Mouse (Mus musculus) urinary bladder, adult 18-20 months (tissue): Measurements from ENCODE around the gene Susd3.

Source experiments
- DNase-seq, 2 experiments: peaks; one replicate each; pipeline ENCODE4 v3.0.0; 2022; ENCODE audit warnings: low spot score in 2 of 2, mixed read lengths in 2 of 2

Susd3 gene

DNA sequence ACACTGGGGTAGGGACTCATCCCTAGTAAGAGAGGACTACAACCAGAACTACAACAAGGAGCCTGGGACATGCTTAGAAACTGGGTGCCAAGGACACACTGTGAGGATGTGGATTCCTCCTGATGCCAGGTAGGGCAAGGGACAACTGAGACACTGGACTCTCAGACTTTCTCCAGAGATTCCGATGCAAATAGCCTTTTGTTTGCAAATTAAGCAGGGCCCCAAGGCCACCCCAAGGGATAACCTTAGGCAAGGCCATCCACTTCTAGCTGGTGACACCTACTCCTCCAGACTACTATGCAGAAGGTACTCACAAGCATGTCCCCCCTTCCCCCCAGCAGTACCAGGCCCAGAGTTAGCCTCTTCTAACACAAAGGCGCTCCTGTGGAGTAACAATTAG, 1.9 kb downstream of the Susd3 start:
- DNase-seq = no peak

DNA sequence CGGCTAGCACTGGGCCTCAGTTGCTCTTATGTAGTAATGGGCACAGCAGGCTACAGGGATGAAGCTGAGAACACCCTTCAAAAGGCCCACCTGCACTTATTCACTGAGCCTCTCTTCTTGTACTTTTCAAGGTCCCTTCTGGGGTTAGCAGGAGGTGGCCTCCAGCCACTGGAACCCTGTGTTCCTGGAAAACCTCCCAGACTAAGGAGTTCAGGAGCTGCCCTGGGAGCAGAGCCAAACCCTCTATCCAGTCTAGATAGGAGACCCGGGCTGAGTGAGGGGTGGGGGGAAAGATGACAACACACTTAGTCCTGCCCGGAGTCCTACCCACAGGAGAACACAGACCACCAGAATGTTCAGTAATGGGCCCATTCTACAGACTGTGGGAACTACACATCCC, 2.5 kb downstream of the Susd3 start:
- no peak for DNase-seq

DNA sequence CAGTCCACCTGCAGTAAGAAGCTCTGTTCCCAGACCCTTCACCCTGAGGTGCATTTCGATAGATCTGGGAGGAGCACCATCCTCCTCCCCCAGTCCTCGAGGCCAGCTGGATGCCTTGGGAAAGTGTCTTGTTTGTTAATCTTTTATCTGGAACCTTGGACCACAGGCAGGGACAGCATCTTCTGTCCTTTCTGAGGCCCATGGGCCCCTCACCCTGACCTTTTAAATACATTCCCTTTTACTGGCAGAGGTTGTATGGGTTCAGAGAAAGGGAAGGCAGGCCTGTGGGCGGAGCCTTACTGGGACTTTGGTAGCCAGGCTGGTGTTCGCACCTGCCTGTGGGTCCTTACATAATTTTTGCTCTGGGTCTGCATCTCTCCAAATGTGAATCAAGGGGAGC, 3.3 kb downstream of the Susd3 start:
- no peak for DNase-seq

DNA sequence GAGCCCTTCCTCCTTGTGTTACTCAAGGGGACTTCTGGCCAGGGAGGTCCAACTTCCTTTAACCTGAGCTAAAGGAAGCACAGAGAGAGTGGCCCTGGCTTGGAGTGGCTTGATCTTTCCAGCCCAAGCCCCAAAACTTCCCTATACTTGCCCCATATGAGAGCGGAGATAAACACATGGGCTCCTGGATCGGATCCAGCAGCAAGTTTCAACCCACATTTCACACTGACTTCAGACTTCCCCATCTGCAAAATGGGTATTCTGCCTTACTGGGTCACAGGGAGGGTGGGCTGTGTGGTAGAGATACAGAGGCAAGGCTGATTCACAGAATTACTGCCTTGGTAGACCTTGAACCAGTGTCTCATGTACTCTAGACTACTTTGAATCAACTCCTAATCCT, 5.0 kb downstream of the Susd3 start:
- DNase-seq = no peak

DNA sequence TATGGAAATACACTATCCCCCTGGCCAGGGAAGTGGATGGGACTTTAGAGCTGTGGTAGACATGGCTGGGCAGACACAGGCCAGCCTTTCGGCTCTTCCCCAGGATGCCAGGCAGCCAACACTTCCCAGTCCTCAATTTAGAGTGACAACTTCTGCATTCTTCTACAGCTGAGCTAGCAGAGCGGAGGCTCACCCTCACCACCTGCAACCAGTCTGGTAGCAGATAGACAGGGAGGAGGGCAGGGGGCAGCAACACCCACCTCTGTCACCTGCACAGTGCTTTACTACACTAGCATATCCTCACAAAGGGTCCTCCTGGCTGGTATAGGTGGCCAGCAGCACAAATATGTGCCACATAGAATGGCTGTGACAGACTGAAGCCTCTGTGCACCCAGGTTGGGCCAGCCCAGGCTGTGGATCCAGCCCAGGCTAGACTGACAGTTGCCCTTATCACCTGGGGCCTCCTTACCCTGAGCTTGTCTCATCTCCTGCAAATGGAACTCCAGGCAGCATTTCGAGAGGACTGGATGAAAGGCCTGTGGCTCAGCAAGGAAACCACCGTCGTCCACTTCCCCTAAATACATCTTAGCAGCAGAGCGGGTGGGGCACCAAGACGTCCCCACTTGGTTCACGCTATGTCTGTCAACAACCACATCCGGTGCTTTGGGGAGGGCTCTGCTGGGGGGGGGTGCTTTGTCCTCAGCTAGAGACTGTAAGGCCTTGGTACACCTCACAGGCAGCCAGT, 6.0 kb downstream of the Susd3 start:
- no peak for DNase-seq

DNA sequence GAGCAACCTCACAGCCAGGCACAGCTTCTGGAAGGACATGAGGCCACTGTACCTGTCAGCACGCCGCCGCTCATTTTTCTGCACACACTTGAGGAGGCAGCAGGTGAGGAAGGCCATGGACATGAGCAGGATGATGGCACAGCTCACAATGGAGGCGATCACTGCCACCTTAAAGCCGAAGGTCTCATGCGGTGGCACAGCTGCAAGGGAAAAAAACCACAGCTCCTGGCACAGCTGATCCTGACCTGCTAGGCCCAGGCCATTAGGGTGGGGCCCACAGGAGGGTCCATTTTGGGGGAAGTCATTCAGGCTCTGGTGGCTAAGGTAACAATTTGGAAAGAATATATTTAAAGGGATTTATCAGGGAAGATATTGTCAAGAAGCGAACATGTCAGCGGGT, 9.8 kb downstream of the Susd3 start:
- no peak for DNase-seq

DNA sequence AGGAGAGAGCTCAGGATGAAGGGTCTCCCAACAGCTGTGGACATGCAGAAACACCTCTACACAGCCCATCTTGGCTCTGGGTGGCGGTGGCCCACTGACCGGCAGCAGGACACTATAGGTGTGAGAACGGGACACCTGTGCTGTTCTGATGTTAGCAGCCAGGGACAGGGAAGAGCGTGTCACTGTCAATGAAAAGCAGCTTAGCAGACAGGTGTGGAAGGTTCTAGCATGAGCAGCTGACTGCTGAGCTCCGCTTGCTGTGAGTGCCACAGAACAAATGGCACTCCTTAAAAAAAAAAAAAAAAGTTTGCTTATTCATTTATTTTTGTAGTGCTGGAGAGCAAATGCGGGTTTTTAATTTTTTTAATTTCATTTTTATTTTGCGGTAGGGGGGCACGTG, 10.9 kb downstream of the Susd3 start:
- DNase-seq = no peak

DNA sequence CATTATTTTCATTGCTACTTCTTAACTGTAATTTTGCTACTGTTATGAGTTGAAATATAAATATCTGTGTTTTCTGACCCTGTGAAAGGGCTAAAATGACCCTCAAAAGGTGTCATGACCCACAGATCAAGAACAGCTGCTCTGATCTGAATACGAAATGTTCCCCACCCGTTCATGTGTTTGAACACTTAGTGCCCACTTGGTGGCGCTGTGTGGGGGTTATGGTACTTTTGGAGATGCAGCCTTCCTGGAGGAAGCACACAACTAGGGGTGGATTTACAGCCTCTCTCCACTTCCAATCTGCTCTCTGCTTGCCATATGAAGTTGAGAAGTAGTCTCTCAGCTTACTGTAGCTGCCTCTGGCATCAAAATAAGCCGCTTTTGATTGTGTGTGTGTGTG, 13.8 kb downstream of the Susd3 start:
- DNase-seq = no peak

DNA sequence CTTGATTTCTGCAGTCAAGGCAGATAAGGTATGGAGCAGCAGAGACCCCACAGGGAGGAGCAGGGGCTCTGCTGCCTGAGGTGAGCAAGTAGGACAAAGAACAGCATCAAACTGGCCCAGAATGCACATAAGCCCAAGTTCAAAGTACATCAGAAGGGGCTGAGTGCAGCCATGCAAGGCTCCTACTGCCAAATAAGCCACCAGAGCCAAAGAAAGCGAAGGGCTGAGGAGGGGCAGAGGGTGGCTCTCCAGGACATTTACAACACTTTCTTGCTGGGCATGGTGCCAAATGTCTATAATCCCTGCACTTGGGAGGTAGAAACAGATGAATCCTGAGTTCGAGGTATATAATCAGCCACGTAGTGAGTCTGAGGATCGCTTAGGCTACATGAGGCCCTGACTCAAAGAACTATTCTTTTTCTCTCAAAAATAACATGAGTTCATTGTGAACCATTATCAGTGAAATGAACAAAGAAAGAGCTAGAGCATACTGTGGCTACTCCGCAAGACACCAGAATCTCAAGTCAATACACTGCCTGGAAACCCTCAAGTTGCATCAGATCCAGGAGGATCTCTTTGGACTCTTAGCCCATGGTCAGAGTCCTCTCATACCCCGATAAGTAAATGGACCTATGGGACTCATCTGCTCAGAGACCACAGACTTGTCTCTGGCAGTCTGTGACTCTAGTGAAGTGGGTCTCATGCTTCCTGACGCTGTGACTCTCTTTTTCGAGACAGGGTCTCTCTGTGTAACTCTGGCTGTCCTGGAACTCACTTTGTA, 14.5 kb downstream of the Susd3 start:
- no peak for DNase-seq

DNA sequence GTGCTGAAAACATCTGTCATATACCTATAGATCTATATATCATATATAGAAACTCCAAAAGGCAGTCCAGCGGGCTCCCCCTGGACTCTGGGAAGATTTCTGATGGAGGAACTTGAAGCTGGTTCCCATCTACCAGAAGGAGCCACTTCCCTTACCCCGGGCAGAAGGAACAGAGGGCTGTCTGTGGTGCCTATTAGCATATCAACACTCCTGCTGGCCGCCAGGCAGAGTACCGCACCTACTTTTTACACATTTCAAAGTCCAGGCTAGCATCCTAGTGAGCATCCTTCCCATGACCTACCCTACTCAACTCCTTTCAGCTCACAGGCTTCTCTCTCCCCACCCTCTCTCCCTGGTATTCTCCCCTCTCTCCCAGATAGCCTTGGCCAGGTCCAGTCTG, 22.9 kb downstream of the Susd3 start:
- DNase-seq = no peak

DNA sequence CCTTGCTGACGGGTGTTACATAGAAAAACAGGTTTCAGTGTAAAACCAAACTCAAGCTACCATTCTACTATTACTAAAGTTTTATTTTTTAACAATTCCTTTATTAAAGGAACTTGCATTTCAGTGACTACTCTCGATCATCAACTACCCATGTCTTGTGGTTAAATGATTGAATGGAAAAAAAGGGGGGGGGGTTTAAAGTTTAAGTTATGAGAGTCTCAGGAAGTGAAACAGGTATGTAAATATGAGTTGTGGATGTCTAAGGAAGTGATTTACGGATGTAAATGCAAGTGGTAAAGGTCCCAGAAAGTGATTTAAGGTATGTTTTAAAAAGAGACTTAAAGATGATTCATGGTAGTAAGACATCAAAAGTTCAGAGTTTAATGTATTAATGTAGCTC, 23.3 kb downstream of the Susd3 start:
- no peak for DNase-seq

DNA sequence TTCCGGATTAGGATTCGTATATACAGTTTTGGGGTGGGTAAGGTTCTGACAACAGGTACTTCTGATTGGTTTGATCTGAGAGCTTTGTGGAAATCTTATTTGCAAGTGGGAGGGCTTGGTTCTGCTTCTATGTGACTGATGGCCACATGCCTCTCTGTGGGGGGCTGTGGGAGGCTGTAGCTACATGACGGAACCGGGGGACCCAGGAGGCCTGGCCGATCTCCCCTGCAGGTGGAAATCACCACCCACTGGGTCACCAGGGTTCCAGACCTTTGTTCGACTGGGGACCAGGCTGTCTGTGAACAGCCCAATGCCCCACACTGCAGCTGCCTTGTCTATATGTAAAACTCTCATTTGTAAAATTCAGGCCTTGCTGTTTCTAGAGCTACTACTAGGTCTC, 23.8 kb downstream of the Susd3 start:
- no peak for DNase-seq

DNA sequence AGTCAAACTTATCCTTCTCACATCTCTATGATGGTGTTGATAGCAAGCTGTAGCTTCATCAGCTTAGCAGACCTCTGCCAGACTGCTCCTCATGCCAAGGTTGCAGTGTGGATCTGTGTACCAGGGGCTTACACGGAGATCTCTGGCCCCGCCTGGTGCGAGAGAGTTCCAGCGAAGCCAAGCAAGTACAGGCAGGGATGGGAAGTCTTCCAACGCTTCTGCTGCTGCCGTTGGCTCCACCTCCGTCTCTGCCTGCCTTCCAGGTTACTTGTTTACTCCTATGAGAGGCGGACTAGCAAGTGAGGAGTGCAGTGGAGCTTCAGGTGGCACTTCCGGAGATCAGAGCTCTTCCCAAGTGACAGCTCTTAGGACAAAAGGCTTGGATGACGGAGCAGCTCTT, 24.2 kb downstream of the Susd3 start:
- DNase-seq = no peak

DNA sequence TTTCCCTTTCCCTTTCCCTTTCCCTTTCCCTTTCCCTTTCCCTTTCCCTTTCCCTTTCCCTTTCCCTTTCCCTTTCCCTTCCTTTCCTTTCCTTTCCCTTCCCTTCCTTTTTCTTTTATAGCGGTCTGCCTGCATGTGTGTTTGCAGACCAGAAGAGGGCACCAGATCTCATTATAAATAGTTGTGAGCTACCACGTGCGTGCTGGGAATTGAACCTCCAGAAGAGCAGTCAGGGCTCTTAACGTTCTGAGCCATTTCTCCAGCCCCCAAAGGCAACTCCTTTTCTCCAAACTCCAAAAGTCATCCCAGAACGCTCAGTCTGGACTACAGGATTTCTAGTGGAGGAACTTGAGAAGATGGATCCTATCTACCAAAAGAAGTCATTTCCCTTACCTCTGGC, 27.6 kb downstream of the Susd3 start:
- DNase-seq = no peak

DNA sequence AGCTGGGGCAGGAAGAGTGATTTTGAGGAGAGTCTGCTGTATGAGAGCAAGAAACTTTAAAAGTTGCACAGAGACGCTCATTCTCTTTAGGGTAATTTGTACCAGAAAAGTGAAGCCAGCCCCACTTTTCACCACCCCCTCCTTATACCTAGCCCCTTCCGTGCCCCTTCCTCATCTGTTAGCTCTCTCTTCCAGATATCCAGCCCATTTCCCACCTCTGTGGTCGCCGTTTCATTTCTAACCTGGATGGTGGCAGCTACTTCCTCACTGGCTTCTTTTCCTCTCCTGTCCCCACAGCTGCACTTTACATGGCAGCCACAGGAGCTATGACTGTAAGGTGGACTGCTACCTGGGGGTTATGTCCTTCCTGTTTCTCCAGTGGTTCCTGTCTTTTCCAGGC, 29.1 kb downstream of the Susd3 start:
- no peak for DNase-seq

DNA sequence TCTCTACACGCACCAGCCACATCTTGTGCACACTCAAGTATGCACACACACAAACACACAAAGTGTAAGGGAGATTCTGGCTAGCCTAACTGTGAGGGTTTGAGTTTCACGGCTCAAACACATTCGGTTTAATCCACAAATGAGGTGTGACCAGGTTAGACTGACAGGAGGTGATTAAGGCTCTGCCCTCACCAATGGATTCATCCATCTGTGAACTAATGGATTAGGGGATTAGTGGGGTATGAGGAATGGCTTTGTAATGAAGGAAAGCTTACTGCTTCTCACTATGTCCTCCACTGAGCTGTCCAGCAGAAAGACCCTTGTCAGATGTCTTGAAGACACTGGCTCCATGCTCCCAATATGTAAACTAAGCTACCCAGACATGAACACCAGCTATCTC, 29.9 kb downstream of the Susd3 start:
- DNase-seq = no peak

DNA sequence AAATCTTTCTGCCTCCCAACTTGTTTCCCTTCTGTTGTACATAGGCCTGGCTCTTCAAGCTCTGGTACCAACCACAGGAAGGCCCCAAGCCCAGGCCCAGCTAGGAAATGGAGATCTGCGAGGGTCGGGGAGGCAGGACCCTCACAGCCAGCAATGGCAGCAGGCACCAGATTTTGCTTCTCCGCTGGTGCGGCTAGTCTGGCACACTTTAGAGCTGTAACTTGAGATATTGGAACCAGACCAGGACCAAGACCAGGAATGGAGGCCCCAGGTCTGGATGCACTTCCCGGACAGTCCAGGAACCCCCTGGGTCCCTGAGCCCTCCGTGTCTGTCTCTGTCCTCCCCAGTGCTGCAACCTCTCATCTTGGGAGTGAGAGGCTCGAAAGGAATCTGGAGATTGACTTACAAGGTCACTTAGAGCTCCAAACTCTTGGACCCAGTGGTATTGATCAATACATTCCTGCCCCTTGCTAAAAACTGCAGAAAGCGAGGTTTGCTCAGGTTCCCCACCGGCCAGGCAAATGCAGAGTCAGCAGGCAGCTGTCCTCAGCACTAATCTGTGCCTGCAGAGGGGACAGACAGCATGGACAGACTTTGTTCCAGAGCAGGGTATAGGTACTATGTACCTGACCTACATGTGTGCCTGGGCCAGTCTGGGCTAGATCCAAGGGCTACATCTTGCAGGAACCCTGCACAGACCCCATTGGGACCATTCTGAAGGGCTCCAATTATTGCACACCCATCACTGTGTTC, 31.5 kb downstream of the Susd3 start:
- no peak for DNase-seq

DNA sequence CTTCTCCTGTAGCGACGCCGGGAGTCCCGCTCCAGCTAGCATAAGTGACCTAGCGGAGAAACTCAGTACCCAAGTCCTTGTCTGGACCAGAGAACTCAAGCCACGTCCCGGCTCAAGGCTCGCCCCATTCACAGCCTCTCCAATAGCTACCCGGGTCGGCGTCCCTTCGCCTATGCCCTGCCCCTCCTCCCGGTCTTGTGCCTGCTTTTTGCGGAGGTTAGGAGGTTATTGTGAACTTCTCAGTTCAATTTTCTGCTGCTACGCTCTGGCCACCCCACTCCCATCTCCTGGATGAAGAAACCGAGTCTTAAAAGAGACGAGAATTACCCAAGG, 32.3 kb downstream of the Susd3 start:
- DNase-seq = peak in 1 of 2 experiments; percentile 93

DNA sequence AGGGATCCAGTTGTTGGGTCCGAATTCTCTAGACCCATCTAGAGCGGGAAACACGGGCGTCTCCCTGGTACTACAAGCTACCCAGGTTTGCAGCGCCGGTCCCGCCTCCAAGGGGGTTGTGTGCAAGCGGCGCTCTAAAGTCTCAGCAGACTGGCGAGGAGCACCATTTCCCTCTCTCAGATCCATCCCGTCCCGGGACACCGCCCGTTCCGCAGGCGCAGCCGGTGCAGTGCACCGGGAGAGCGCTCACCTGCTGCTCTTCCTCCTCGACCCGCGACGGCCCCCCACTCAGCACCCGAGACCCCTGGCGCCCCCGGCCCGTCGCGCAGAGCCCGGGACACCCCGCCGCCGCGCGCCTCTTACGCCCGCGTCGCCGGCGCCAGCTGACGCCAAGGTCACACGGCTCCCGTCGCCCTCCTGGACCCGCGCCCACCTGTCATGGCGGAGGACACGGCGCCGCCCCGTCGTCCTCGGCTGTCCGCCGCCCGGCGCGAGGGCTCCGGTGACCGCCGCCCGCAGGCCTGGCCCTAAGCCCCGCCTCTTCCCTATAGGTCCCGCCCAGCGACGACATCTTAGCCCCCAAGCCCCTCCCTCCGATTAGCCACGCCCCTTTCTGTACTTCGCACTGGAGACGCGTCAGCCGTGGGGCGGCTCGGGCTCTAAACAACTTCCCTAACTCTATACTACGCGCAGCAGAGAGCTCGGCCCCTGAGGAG, 32.8 kb downstream of the Susd3 start, which contains the start of gene Card19:
Card19 (minus strand) TSS at position 534 of the 716 bp plus-strand sequence.
- DNase-seq = peak; percentile 55 to 95

DNA sequence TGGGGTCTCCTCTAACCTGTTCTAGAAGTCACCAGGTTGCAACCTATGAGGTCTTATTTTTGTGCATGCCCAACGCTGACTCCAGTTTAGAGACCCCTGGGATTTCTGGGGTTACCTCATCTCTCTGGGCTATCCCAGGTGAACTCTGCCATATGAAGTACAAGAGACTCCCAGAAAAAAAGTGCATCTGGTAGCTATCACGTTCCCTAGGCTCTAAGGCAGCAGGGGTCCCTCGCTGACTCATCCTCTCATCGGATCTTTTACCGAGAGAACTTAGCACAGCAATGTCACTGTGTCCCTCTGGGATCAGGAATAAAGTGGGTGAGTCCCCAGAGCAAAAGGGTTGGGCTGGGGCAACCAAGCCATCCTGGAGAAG, 33.4 kb downstream of the Susd3 start:
- no peak for DNase-seq

DNA sequence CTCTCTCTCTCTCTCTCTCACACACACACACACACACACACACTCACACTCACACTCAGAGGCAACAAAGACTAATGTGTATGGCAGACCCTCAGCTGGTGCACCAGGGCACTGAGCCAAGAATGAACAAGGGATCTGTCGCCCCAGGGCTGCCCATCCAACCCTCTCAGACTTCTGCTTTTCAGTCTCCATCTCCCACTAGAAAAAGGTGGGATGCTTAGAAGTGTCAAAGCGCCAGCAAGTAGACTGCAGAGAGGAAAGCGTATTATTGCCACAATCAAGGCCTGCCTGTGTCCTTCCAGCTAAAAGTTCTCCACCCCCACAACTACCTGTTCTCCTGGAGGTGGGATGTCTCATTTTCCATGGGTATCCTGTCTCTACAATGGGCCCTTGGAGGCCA, 34.1 kb downstream of the Susd3 start:
- DNase-seq = no peak

DNA sequence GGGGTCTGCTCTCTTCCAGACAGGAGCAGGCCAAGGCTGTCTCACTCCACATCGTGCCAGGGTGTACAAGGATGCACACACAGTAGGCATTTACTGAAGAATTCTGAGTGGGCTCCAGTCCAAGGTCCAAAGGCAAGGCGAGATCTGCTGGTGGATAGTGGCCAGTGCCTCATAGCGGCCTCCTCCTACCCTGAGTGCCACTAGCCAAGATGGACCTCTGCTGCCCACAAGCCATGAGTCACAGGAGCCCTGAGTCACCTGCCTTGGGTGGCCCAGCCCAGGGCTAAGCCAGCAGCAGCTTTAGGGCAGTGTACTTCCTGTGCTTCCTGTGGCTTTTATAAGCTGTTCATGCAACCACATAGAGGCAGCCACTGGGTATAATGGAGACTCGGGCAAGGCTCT, 35.0 kb downstream of the Susd3 start:
- DNase-seq = peak; percentile 50 to 59
